Mouse (Mus musculus) MN1 (cell line): Measurements from ENCODE around the gene Olfr1318.

Experiments used
- DNase-seq: peaks from one replicate; pipeline ENCODE4 v3.0.0-alpha.2; 2016; ENCODE audit warnings: low spot score

Olfr1318 gene

DNA sequence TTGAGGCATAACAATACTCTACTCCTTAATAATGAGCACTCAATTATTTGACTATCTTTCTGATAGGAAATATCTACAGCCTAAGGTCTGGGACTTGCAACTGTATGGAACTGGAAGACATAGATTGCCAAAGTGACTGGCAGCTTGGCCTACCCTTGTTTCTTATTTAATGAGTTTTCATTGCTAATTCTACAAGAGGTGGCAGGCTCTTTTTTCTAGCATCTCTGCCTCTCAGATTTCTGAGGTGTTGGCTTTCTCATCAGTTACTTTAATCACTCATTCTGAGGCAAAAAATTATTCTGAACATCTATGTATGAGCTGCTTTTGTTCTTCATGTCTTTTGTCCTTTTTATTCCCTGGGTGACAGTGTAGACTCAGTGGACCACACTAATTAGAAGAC is at the start of gene Olfr1318:
Gene Olfr1318, plus strand, starts transcription at position 301 of the 400 bp plus-strand sequence.
- DNase-seq, result no peak

DNA sequence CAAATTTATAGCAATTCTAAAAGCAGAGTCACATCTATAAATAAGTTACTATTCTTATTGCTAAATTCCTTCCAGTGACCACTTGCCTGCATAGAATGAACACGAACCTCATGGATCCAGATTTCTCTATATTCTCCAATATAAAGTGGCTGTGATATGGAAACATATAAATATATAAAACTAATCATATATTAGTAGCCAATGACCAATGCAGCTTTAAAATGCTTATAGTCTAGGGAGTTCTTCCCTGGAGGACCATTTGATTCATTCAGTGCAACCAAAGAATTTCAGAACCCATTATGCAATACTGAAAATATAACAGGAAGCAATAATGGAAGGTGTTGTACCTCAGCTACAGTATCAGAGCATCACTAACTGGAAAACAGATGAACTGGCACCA is 38.7 kb upstream of the Olfr1318 start, which contains the start of gene Olfr1315-ps1:
Gene Olfr1315-ps1, minus strand, starts transcription at position 101 of the 400 bp plus-strand sequence.
- no peak for DNase-seq

DNA sequence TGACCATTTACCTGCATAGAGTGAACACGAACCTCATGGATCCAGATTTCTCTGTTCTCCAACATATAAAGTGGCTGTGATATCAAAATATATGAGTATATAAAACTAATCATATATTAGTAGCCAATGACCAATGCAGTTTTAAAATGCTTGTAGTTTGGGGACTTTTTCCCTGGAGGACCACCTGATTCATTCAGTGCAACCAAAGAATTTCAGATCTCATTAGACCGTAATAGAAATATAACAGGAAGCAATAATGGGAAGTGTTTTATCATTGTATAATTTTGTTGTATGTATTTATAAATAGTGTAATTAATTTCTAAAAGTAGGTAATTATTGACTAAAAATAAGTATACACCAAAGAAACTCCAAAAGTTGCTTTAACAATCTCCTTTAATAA is 19.1 kb upstream of the Olfr1318 start, which contains the start of gene Olfr1316:
Gene Olfr1316, minus strand, starts transcription at position 101 of the 400 bp plus-strand sequence.
- DNase-seq, result no peak

DNA sequence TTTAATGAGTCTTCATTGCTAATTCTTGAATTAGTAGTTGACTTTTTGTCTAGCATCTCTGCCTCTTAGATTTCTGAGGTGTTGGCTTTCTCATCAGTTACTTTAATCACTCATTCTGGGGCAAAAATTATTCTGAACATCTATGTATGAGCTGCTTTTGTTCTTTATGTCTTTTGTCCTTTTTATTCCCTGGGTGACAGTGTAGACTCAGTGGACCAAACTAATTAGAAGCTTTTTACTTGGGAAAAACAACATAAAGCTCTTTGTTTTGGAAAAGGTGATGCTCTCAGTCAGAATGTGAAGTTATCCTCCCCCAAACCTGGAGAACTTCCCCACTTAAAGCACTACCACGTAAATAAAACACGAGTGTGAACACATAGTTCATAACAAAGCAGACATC is 14.0 kb upstream of the Olfr1318 start, which contains the start of gene Olfr1317:
Gene Olfr1317, plus strand, starts transcription at position 301 of the 400 bp plus-strand sequence.
- no peak for DNase-seq

DNA sequence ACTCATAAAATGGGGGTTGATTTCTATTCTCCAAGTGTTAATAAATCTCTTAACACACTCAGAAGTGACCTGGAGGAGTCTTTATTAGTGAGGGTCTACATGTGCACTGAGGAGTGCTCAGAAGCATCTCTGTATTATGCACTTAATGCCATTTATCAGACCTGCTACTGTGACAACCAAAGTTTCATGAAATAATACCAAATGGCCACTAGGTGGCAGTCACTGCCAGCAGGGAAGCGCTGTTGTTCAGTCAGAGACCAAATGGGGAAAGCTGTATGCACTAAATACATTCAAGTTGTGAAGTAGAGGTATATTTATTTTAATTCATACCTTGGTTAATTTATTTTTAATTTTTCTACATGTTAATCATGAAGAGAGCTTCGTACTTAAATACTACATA is 42.9 kb downstream of the Olfr1318 start:
- DNase-seq, result peak; percentile 77

DNA sequence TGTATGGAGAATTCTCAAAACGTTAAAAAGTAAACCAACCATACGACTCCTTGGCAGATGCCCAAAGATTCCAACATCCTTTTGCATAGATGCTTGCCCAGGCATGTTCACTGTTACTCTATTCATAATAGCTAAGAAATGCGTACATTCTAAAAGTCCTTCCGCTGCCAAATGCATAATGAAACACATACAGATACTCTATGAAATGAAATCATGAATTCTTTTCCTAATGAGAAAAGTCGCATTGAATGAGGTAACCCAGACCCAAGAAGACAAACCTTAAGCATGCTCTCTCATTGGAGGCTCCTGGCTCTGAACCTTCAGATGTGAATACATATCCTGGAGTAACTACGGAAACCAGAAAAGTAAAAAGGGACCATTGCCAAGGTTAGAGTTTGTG is 49.1 kb downstream of the Olfr1318 start:
- DNase-seq, result no peak
